Mouse (Mus musculus) cerebellum, adult 2 months (tissue): ENCODE data around the gene Nbeal2.

ENCODE experiments used
- CTCF ChIP-seq: fragments of 200-500 bp; IDR thresholded peaks from 2 replicates; pipeline ENCODE4 v1.5.1; 2011; ENCODE audit warnings: low read depth, mild to moderate bottlenecking, control low read depth, low read length, moderate library complexity, borderline replicate concordance; ENCODE audit not compliant: insufficient read depth
- POLR2A ChIP-seq: fragments of 200-500 bp; IDR thresholded peaks from 2 replicates; pipeline ENCODE4 v1.6.1; 2011; ENCODE audit warnings: low read length, control low read depth, borderline replicate concordance; ENCODE audit not compliant: insufficient read depth

GRCm38 (mm10) chr9:110582161-110582560, 71.8 kb downstream of the Nbeal2 start:
- no peak for TF ChIP-seq CTCF
- no peak for TF ChIP-seq POLR2A
